8 mouse cellular contexts compared by ENCODE assay signal in genomic region chr5:100919069-100919468, GRCm38 (mm10).
DNase-seq lines count a peak whose midpoint lies in the region; ATAC-seq and TF ChIP-seq lines count a peak whose summit lies in the region.

No protein-coding gene starts in this region.

- no peaks in the 10 kb centered on the region for H3K9me3 ChIP-seq in midbrain, embryonic 14.5 days (ENCODE audit: control insufficient read depth, low read length)
- no peaks in the 10 kb centered on the region for H3K9me3 ChIP-seq in midbrain, embryonic 13.5 days
- H3K9me3 ChIP-seq in heart, embryonic 16.5 days (replicated peaks; ENCODE audit: control insufficient read depth, low read length), result no peaks in the 10 kb centered on the region
- H3K9me3 ChIP-seq in limb, embryonic 10.5 days (replicated peaks), result no peaks in the 10 kb centered on the region
- H3K9me3 ChIP-seq in stomach, postnatal 0 days (ENCODE audit: control insufficient read depth, low read length), result no peaks in the 10 kb centered on the region

- peak; percentile 27 for DNase-seq in adrenal gland, adult 2 months
- DNase-seq in adrenal gland, postnatal 25 days, result no peak
- DNase-seq in midbrain, embryonic 14.5 days, result peak; percentile 90
- DNase-seq in cerebellum, adult 2 months, result peak; percentile 13 to 35
- peak; percentile 54 for DNase-seq in limb, embryonic 10.5 days (ENCODE audit: low spot score)
- DNase-seq in stomach, postnatal 0 days (ENCODE audit: low spot score), result peak; percentile 44

- no peak overlapping the region for H3K4me2 ChIP-seq in midbrain, embryonic 14.5 days (ENCODE audit: low read length)
- no peak overlapping the region for H3K4me2 ChIP-seq in midbrain, embryonic 13.5 days (replicated peaks)
- H3K4me2 ChIP-seq in heart, embryonic 16.5 days (ENCODE audit: low read depth, low read length), result peak overlapping the region; percentile 48; the same call in 1 of the 2 replicates
- 0 out of 2 replicates have a peak overlapping the region, but pooled peaks have one; percentile 17 for H3K4me2 ChIP-seq in stomach, postnatal 0 days (replicated peaks; ENCODE audit: low read depth)

- H3K36me3 ChIP-seq in midbrain, embryonic 14.5 days (ENCODE audit: control insufficient read depth, insufficient read depth, low read length), result no peaks in the 10 kb centered on the region
- H3K36me3 ChIP-seq in midbrain, embryonic 13.5 days, result no peaks in the 10 kb centered on the region
- no peaks in the 10 kb centered on the region for H3K36me3 ChIP-seq in heart, embryonic 16.5 days (ENCODE audit: control insufficient read depth, insufficient read depth)
- H3K36me3 ChIP-seq in limb, embryonic 10.5 days, result no peaks in the 10 kb centered on the region
- H3K36me3 ChIP-seq in stomach, postnatal 0 days (ENCODE audit: control insufficient read depth, insufficient read depth, low read length), result no peaks in the 10 kb centered on the region

- H3K4me1 ChIP-seq in midbrain, embryonic 14.5 days (ENCODE audit: control insufficient read depth, insufficient read depth, low read length), result no peaks in the 10 kb centered on the region
- H3K4me1 ChIP-seq in midbrain, embryonic 13.5 days (replicated peaks), result no peaks in the 10 kb centered on the region; the same call in 1 of the 2 replicates
- H3K4me1 ChIP-seq in cerebellum, adult 2 months (ENCODE audit: control insufficient read depth, insufficient read depth, low read length), result no peaks in the 10 kb centered on the region
- 0 out of 2 replicates have a peak, but pooled peaks cover 3% of the 10 kb centered on the region for H3K4me1 ChIP-seq in heart, embryonic 16.5 days (ENCODE audit: control insufficient read depth, insufficient read depth, low read length)
- H3K4me1 ChIP-seq in limb, embryonic 10.5 days, result no peaks in the 10 kb centered on the region
- H3K4me1 ChIP-seq in stomach, postnatal 0 days (replicated peaks; ENCODE audit: control insufficient read depth, insufficient read depth), result no peaks in the 10 kb centered on the region

- peak; percentile 27; the same call in 1 of the 2 replicates for TF ChIP-seq CTCF in cerebellum, adult 2 months (IDR thresholded peaks at IDR 0.05; ENCODE audit: borderline replicate concordance, insufficient read depth, low read depth, low read length)
- TF ChIP-seq CTCF in stomach, postnatal 0 days (IDR thresholded peaks at IDR 0.05; ENCODE audit: low read depth), result peak; percentile 83

- no peak overlapping the region for H3K27ac ChIP-seq in midbrain, embryonic 14.5 days (replicated peaks; ENCODE audit: low read depth, low read length)
- H3K27ac ChIP-seq in midbrain, embryonic 13.5 days, result no peak overlapping the region
- no peak overlapping the region for H3K27ac ChIP-seq in cerebellum, adult 2 months (ENCODE audit: insufficient read depth, low read length)
- no peak overlapping the region for H3K27ac ChIP-seq in heart, embryonic 16.5 days (ENCODE audit: low read length)
- H3K27ac ChIP-seq in limb, embryonic 10.5 days, result no peak overlapping the region
- H3K27ac ChIP-seq in stomach, postnatal 0 days (replicated peaks), result no peak overlapping the region

- no peak for TF ChIP-seq POLR2A in cerebellum, adult 2 months (IDR thresholded peaks at IDR 0.05; ENCODE audit: borderline replicate concordance, insufficient read depth, low read length)

- WGBS in midbrain, embryonic 14.5 days, result 20% methylated on average over 9 of the region's 9 CpGs
- WGBS in midbrain, embryonic 13.5 days, result 24% methylated on average over 9 of the region's 9 CpGs
- WGBS in cerebellum, adult 2 months, result 19% methylated on average over 9 of the region's 9 CpGs
- 10% methylated on average over 9 of the region's 9 CpGs for WGBS in heart, embryonic 16.5 days
- 29% methylated on average over 9 of the region's 9 CpGs for WGBS in limb, embryonic 10.5 days
- WGBS in stomach, postnatal 0 days, result 14% methylated on average over 9 of the region's 9 CpGs

- H3K27me3 ChIP-seq in midbrain, embryonic 14.5 days (ENCODE audit: control insufficient read depth, insufficient read depth, low read length), result 0 out of 2 replicates have a peak, but pooled peaks cover 8% of the 10 kb centered on the region
- peaks cover 28% of the 10 kb centered on the region for H3K27me3 ChIP-seq in midbrain, embryonic 13.5 days
- H3K27me3 ChIP-seq in cerebellum, adult 2 months (ENCODE audit: control insufficient read depth, insufficient read depth, low read length), result peaks cover 1% of the 10 kb centered on the region; the same call in 1 of the 2 replicates
- peaks cover 7% of the 10 kb centered on the region; the same call in 1 of the 2 replicates for H3K27me3 ChIP-seq in heart, embryonic 16.5 days (ENCODE audit: control insufficient read depth, insufficient read depth, low read length)
- H3K27me3 ChIP-seq in limb, embryonic 10.5 days (ENCODE audit: low read depth, poor library complexity, severe bottlenecking), result peaks cover 9% of the 10 kb centered on the region; the same call in 1 of the 2 replicates
- peaks cover 2% of the 10 kb centered on the region; the same call in 1 of the 2 replicates for H3K27me3 ChIP-seq in stomach, postnatal 0 days (ENCODE audit: control insufficient read depth, insufficient read depth, low read length)

- TF ChIP-seq EP300 in stomach, postnatal 0 days (optimal IDR thresholded peaks at IDR 0.05), result no peak

- H3K4me3 ChIP-seq in midbrain, embryonic 14.5 days (replicated peaks; ENCODE audit: low read depth, low read length), result no peak overlapping the region
- H3K4me3 ChIP-seq in midbrain, embryonic 13.5 days (replicated peaks), result no peak overlapping the region
- no peak overlapping the region for H3K4me3 ChIP-seq in cerebellum, adult 2 months (replicated peaks; ENCODE audit: insufficient read depth, low read depth, low read length)
- H3K4me3 ChIP-seq in heart, embryonic 16.5 days (ENCODE audit: low read length), result peak overlapping the region; percentile 4; the same call in 1 of the 2 replicates
- H3K4me3 ChIP-seq in limb, embryonic 10.5 days, result no peak overlapping the region
- no peak overlapping the region for H3K4me3 ChIP-seq in stomach, postnatal 0 days (ENCODE audit: low read depth, low read length)

- ATAC-seq in midbrain, embryonic 14.5 days (ENCODE audit: low FRiP score, low TSS enrichment), result no peak
- ATAC-seq in midbrain, embryonic 13.5 days, result no peak
- no peak for ATAC-seq in heart, embryonic 16.5 days (replicated peaks; ENCODE audit: extremely low read depth, insufficient read depth, low FRiP score)
- no peak for ATAC-seq in stomach, postnatal 0 days (ENCODE audit: low FRiP score, low TSS enrichment)

- no peak overlapping the region for H3K9ac ChIP-seq in midbrain, embryonic 14.5 days (replicated peaks; ENCODE audit: low read length)
- H3K9ac ChIP-seq in midbrain, embryonic 13.5 days (replicated peaks), result no peak overlapping the region
- peak overlapping the region; percentile 3; the same call in 1 of the 2 replicates for H3K9ac ChIP-seq in heart, embryonic 16.5 days (ENCODE audit: low read length)
- no peak overlapping the region for H3K9ac ChIP-seq in stomach, postnatal 0 days (ENCODE audit: low read length)

Comparison
In these comparisons a context has a peak if more than half of its experiments do, and no peak if none do; other contexts are left out.
1. H3K4me2 ChIP-seq: peak in heart, embryonic 16.5 days (single experiment) and stomach, postnatal 0 days (single experiment); none in midbrain, embryonic 14.5 days (single experiment) and midbrain, embryonic 13.5 days (single experiment).